Mouse (Mus musculus) kidney, adult 2 months (tissue): ENCODE measurements around the gene Eme2.
A peak's percentile ranks its signal among the peaks of the same experiment; 100 is the strongest.

Source experiments
- CTCF ChIP-seq: fragments of 200-500 bp; conservative IDR thresholded peaks from 2 replicates; pipeline ENCODE4 v1.5.1; 2011; ENCODE audit warnings: low read depth, mild to moderate bottlenecking, control low read depth, low read length, moderate library complexity, mixed read lengths; ENCODE audit not compliant: insufficient read depth, insufficient read length
- POLR2A ChIP-seq: fragments of 200-500 bp; IDR thresholded peaks from one replicate; pipeline ENCODE4 v1.6.1; 2011; ENCODE audit warnings: low read depth, low read length, control low read depth

DNA sequence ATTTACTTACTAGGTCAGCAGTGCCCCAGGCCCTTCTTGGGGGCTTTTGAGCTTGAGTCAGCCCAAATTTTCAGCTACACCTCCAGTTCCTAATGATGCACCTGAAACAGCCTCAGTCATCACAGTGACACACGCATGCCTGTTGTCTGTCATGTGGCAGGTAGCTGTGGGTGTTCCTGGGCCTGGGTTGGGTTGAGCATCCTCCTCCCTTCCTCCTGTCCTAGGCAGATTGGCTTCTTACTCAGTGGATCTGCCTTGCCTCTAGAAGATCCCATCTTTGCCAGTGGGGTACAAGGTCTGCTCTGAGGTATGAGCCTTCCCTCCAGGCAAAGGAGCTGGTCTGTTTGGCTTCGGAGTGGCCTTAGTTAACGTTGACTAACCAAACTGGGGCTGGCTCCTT lies 6.0 kb downstream of the Eme2 start:
- TF ChIP-seq CTCF (no peak), POLR2A (peak; percentile 57)
